Mouse (Mus musculus): ENCODE results near the gene 2410004P03Rik.

2410004P03Rik gene

GRCm38 (mm10) chr12:17011100-17011870, at the start of gene 2410004P03Rik:
TSS of gene 2410004P03Rik (minus strand) at chr12:17011727.
- in situ Hi-C loops (cut with MboI, MseI) = loop anchor here (5.0 kb wide), 1 partner anchor 204 kb away; no protein-coding TSS in a partner anchor

GRCm38 (mm10) chr12:17061183-17061722, 49.7 kb upstream of the 2410004P03Rik start:
- in situ Hi-C loops (cut with MboI, MseI) = no loop called here

DNA sequence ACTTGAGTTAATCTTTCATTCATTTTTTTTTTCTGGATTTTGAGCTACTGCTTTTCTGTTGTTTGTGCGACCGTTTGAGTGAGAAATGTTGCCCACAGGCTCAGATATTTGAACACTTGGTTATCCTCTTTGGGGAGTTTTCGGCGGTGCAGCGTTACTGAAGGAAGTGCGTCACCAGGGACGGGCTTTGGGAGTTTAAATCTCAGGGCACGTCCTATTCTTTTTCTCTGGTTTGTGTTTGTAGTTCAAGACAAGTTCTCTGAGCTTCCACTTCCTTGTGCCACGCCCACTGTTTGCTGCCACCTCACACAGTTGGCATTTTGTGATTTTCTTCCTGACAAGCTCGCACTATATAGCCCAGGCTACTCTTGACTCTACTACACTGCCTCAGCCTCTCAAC, 47.0 kb upstream of the 2410004P03Rik start:
- in situ Hi-C loops (cut with MboI, MseI) = no loop called here

DNA sequence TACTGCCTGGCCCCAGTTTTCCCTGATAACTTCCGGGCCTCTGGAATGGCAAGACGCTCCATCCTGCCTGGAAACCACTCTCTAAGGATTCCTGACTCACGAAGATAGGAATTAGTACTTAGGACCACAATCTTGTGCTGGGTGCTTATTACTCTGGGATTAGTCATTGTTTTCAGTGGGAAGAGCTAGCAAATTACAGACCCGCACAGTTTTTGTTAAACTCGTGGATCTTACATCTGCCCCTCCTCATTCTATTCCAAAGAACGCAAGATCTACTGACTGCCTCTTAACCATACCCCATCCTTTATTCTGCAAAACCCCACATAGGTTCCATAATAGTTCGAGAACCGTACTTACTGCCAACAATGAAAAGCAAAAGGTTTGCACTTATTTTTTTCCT, 45.6 kb upstream of the 2410004P03Rik start:
- in situ Hi-C loops (cut with MboI, MseI) = no loop called here

DNA sequence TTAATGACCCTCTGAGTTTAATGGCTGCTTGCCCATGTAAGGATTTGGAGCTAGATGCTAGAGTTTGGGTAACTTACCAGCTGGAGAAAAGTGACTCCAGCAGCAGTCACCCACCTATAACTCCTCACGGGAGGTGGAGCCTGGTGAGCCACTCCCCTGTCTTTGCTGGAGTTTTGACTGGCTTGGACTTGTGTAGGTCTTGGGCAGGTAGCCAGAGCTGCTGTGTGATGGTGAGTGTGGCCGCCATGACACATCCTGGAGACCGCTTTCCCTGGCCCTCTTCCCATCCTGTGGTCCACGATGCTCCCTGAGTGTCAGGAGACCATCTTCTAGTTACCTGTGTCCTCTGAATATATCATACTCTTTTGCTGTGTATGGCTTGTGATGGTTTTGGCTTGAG, 44.2 kb upstream of the 2410004P03Rik start:
- in situ Hi-C loops (cut with MboI, MseI) = no loop called here

DNA sequence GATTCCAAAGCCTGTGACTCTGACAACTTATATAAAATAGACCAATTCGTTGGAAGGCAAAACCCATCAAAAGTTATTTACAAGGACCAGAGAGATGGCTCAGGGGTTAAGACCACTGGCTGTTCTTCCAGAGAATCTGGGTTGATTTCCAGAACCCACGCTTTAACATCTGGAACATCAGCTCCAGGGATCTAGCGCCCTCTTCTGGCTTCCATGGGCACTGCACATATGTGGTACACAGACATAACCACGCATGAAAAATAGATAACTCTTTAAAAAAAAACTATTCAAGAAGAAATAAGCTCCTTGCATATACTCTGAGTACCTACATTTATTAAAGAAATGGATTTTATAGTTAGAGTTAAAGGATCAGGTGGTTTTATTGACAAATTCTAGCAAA, 43.2 kb upstream of the 2410004P03Rik start:
- in situ Hi-C loops (cut with MboI, MseI) = no loop called here

- in situ Hi-C loops (cut with MboI, MseI) = no loop called here
Measured at GRCm38 (mm10) chr12:17052673-17053072, 41.1 kb upstream of the 2410004P03Rik start.

GRCm38 (mm10) chr12:17051057-17051456, 39.5 kb upstream of the 2410004P03Rik start:
- in situ Hi-C loops (cut with MboI, MseI) = no loop called here

DNA sequence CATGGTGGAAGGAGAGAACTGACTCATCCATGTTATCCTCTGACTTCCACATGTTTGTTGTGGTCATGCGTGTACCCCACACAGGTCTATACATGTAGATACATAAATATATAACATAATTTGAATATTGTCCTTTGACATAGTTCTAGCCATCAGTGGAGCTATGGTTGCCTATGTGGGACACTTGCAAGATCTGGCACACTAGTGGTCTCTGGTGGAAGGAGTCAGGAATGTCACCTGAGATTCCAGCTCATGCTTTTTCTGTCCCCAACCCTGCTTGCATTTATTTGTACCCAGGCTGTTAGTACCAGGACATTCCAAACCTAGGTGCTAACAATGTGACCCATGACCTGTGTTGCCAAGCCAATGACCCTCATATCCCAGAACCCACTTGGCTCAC, 38.3 kb upstream of the 2410004P03Rik start:
- in situ Hi-C loops (cut with MboI, MseI) = no loop called here

GRCm38 (mm10) chr12:17048979-17049612, 37.6 kb upstream of the 2410004P03Rik start:
- in situ Hi-C loops (cut with MboI, MseI) = no loop called here

GRCm38 (mm10) chr12:17043311-17043710, 31.8 kb upstream of the 2410004P03Rik start:
- in situ Hi-C loops (cut with MboI, MseI) = no loop called here

DNA sequence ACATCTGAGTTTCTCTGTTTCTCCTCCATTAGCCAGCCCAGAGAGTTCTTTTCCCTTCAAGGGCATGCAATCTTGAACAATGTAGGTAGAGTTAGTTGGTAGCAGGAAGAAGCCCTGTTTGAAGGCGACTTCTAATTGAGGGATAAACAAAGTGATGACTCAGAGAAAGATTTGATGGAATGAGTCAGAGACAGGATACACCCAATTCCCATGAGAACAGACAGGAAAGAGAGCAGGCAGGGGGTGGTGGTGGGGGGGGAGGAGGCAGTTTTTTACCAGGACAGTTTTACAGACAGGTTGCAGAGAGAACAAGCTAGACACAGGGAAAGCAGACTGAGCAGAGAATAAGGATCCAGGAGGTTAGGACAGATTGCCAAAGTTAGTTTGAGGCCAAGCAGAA, 29.0 kb upstream of the 2410004P03Rik start:
- in situ Hi-C loops (cut with MboI, MseI) = no loop called here

GRCm38 (mm10) chr12:17039415-17039814, 27.9 kb upstream of the 2410004P03Rik start:
- in situ Hi-C loops (cut with MboI, MseI) = no loop called here

GRCm38 (mm10) chr12:17038246-17038645, 26.7 kb upstream of the 2410004P03Rik start:
- in situ Hi-C loops (cut with MboI, MseI) = no loop called here

- in situ Hi-C loops (cut with MboI, MseI) = no loop called here
Measured at GRCm38 (mm10) chr12:17037053-17037610, 25.6 kb upstream of the 2410004P03Rik start.

DNA sequence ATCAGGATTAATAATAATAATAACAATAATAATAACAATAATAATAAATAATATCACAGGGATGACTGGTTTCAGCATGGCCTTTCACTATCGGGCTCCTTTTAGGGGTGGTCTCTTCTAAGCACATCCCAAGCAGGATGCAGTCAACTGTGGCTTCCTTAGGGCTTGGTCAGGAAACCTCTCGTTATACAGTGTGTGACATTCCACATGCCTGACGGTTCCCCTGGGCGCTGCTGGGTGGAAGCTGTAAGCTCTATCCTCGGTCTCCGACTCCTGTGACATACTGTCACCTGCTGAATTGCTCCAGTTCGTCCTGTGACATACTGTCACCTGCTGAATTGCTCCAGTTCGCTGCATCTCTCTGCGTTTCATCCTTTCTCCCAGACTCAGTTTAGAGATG, 25.0 kb upstream of the 2410004P03Rik start:
- in situ Hi-C loops (cut with MboI, MseI) = no loop called here

DNA sequence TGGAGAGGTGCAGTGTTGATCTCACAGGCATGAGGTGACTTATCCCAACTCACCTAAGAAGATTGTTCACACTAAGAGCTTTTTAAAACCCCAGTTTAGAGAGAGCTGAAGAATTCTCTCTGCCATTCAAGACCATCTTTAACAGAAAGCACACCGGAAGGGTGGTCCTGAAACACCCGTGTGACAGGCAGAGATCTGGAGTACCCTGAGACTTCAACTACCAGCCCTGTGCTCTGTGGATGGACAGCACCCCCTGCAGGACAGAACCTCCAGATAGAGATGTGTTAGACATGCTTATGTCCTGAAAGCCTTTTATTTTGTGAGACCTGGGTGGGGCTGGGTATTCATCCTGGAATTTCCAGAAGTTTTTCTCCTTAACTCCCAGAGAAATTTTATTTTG, 23.6 kb upstream of the 2410004P03Rik start:
- in situ Hi-C loops (cut with MboI, MseI) = no loop called here

DNA sequence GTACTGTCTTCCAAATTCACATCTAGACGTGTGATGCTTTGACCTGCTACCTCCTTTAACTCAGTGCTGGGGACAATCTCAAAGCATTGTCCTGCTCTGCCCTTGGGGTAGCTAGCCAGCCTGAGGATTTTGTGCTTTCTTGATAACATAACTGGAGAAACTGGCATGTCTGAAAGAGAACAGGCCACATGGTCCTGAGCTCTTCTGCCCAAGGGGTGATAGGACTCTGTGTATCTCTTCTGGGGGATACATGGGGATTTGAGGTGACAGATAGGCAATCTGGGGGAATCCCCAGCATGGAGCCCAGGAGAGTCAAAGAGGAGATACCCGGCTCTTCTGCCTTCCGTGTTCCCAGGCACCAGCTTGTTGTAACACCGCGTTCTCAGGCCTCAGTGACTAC, 23.1 kb upstream of the 2410004P03Rik start:
- in situ Hi-C loops (cut with MboI, MseI) = no loop called here

DNA sequence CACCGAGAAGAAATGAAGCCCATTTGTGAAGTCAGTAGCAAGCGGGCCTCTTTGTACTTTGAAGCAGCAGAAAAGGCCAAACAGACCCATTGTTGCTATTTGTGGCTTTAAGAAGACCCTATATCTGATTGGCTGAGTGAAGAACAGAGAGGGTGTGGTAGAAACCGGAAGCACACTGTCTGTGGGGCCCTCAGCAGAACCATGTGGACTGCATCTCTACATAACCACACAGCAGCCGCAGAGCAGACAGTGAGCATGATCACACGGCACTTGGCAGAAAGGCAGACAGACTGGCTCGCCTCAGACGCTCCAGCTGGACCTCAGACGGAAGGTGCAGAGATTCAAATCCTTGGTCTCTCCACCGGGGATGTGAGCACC, 21.9 kb upstream of the 2410004P03Rik start:
- in situ Hi-C loops (cut with MboI, MseI) = no loop called here

DNA sequence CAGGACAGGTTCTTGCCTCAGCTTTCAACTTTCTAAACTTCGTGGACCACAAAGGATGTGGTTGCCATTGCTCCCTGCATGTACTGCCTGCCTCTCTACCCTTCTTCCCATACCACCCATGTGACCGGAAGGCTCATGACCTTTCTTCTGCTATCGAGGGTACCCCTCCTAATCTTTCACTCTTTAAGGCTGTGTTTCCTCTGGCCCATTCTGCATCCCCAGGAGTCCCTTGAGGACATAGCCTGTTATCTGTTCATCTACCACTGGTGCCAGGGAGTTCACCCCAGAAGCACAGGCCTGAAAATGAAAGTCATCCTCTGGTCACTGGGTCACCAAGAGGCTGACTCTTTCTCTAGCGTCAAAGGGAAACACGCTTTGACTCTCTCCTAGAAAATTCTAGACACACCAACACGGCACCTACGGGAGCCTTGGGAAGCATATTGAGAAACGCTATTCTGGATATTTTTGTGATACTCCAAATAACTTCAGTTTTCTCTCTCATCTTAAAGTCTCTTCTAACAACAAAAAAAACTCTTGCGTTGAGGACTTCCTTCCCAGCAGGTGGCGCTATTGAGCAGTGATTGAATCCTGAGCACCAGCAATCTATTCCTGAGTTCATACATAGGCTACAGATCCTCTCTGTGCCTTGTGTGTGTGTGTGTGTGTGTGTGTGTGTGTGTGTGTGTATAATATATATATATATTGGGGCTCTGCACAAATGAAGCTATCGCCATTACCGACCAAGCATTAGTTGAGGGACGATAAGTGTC, 21.4 kb upstream of the 2410004P03Rik start:
- in situ Hi-C loops (cut with MboI, MseI) = no loop called here

GRCm38 (mm10) chr12:17024554-17025110, 13.1 kb upstream of the 2410004P03Rik start:
- in situ Hi-C loops (cut with MboI, MseI) = no loop called here

DNA sequence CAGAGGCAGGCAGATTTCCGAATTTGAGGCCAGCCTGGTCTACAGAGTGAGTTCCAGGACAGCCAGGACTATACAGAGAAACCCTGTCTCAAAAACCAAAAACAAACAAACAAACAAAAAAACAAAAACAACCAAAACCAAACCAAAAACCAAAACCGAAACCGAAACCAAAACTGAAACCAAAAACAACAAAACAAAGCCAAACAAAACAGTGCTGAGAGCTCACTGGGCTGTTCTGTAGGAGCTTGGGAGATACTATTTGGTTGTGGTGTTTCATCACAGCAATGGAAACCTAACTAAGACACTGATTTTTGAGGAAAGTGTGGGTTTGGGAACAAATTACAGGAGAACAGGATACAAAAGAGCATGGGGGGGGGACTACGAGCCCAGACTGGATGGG, 10.6 kb upstream of the 2410004P03Rik start:
- in situ Hi-C loops (cut with MboI, MseI) = no loop called here
